Mouse (Mus musculus) embryonic facial prominence, embryonic 11.5 days (tissue): ENCODE results near the gene Elmo1. TPM values are rescaled to one million over a fixed set of nuclear protein-coding genes. Genes with fewer than 3 reads are reported as not detected.

Experiments used
- ATAC-seq: fragments of 200-750 bp; cut with Nextera tagmentation; replicated peaks from 2 replicates; pipeline ENCODE4 v1.8.0; 2017; ENCODE audit warnings: low read depth; ENCODE audit not compliant: insufficient number of reproducible peaks, low FRiP score, low TSS enrichment
- DNase-seq: peaks from one replicate; pipeline ENCODE4 v3.0.0-alpha.2; 2015; ENCODE audit warnings: low spot score
- H3K27ac ChIP-seq: fragments of 300-500 bp; sonication (generic); replicated peaks from 2 replicates; pipeline ENCODE4 v1.5.1; 2014; ENCODE audit warnings: mild to moderate bottlenecking, low read depth, low read length, control low read depth
- H3K27me3 ChIP-seq: fragments of 300-500 bp; sonication (generic); 2 replicates; pipeline ENCODE4 v1.6.1; 2014; ENCODE audit warnings: mild to moderate bottlenecking, low read length, moderate library complexity, mixed read lengths; ENCODE audit not compliant: control insufficient read depth, insufficient read depth
- H3K36me3 ChIP-seq: fragments of 300-500 bp; sonication (generic); replicated peaks from 2 replicates; pipeline ENCODE4 v1.6.1; 2014; ENCODE audit warnings: low read depth, mild to moderate bottlenecking, low read length, moderate library complexity, mixed read lengths; ENCODE audit not compliant: control insufficient read depth, insufficient read depth
- H3K4me1 ChIP-seq: fragments of 300-500 bp; sonication (generic); 2 replicates; pipeline ENCODE4 v1.6.1; 2014; ENCODE audit warnings: low read length, mixed read lengths; ENCODE audit not compliant: control insufficient read depth, insufficient read depth
- H3K4me2 ChIP-seq: fragments of 300-500 bp; sonication (generic); 2 replicates; pipeline ENCODE4 v1.6.1; 2014; ENCODE audit warnings: low read depth, mild to moderate bottlenecking, control low read depth, low read length, moderate library complexity
- H3K4me3 ChIP-seq: fragments of 300-500 bp; sonication (generic); 2 replicates; pipeline ENCODE4 v1.5.1; 2014; ENCODE audit warnings: low read depth, low read length, control low read depth
- H3K9ac ChIP-seq: fragments of 300-500 bp; sonication (generic); replicated peaks from 2 replicates; pipeline ENCODE4 v1.6.1; 2014; ENCODE audit warnings: mild to moderate bottlenecking, control low read depth, low read length
- H3K9me3 ChIP-seq: fragments of 300-500 bp; sonication (generic); replicated peaks from 2 replicates; pipeline ENCODE4 v1.6.1; 2016; ENCODE audit warnings: mild to moderate bottlenecking, low read length, inconsistent platforms, mixed read lengths; ENCODE audit not compliant: control insufficient read depth
- WGBS: fragments of 180-500 bp; shearing (Covaris S2); extraction: QIAGEN DNeasy Blood & Tissue Kit; methylation state at CpG from one replicate; pipeline ENCODE4 v1.1.7; 2014; 5-methylcytosine and 5-hydroxymethylcytosine counted together
- polyA plus RNA-seq: library from polyadenylated mRNA; unstranded; fragments of >200 nt; fragmentation: Nextera tagmentation; extraction: Ambion mirVana; gene quantifications from 2 replicates; pipeline ENCODE4 v1.2.1, GENCODE M21; 2014

The Elmo1 gene
- polyA plus RNA-seq, 1 experiment from 2014 or later, result 8.8 TPM

GRCm38 (mm10) chr13:20370036-20370802 lies 279.8 kb downstream of the Elmo1 start:
- 84% methylated on average over 5 of the region's 5 CpGs for WGBS
- no peak overlapping the region for H3K27ac ChIP-seq
- no peak overlapping the region for H3K9ac ChIP-seq
- no peaks in the 10 kb centered on the region for H3K27me3 ChIP-seq
- no peaks in the 10 kb centered on the region for H3K4me1 ChIP-seq
- H3K9me3 ChIP-seq, result no peaks in the 10 kb centered on the region
- H3K36me3 ChIP-seq, result no peaks in the 10 kb centered on the region
- ATAC-seq (no peak), DNase-seq (no peak)
- H3K4me3 ChIP-seq, result no peak overlapping the region
- H3K4me2 ChIP-seq, result no peak overlapping the region

GRCm38 (mm10) chr13:20371501-20371900 lies 281.1 kb downstream of the Elmo1 start:
- DNase-seq (no peak), ATAC-seq (no peak)
- 88% methylated on average over 6 of the region's 6 CpGs for whole genome bisulfite sequencing
- Histone ChIP-seq H3K27me3 (no peaks in the 10 kb centered on the region), H3K4me2 (no peak overlapping the region), H3K27ac (no peak overlapping the region), H3K36me3 (no peaks in the 10 kb centered on the region), H3K9ac (no peak overlapping the region), H3K9me3 (no peaks in the 10 kb centered on the region), H3K4me3 (no peak overlapping the region), H3K4me1 (no peaks in the 10 kb centered on the region)

GRCm38 (mm10) chr13:20372335-20372734 lies 281.9 kb downstream of the Elmo1 start:
- Histone ChIP-seq H3K36me3 (no peaks in the 10 kb centered on the region), H3K4me2 (no peak overlapping the region), H3K27ac (no peak overlapping the region), H3K4me3 (no peak overlapping the region), H3K27me3 (no peaks in the 10 kb centered on the region), H3K9me3 (no peaks in the 10 kb centered on the region), H3K9ac (no peak overlapping the region), H3K4me1 (no peaks in the 10 kb centered on the region)
- 76% methylated on average over 4 of the region's 4 CpGs for WGBS
- DNase-seq, result no peak
- ATAC-seq, result no peak

GRCm38 (mm10) chr13:20378869-20379268 lies 288.5 kb downstream of the Elmo1 start:
- Histone ChIP-seq H3K9ac (no peak overlapping the region), H3K36me3 (no peaks in the 10 kb centered on the region), H3K4me3 (no peak overlapping the region), H3K4me1 (no peaks in the 10 kb centered on the region), H3K4me2 (no peak overlapping the region), H3K27me3 (no peaks in the 10 kb centered on the region), H3K27ac (no peak overlapping the region), H3K9me3 (no peaks in the 10 kb centered on the region)
- ATAC-seq, result no peak
- DNase-seq, result no peak
- 92% methylated on average over 8 of the region's 8 CpGs for WGBS

- 93% methylated on average over 1 of the region's 1 CpGs for WGBS
Observed at GRCm38 (mm10) chr13:20383875-20384274, 293.5 kb downstream of the Elmo1 start.

GRCm38 (mm10) chr13:20384846-20385245 lies 294.4 kb downstream of the Elmo1 start:
- no peak for ATAC-seq
- Histone ChIP-seq H3K4me1 (no peaks in the 10 kb centered on the region), H3K36me3 (no peaks in the 10 kb centered on the region), H3K9me3 (no peaks in the 10 kb centered on the region), H3K4me2 (no peak overlapping the region), H3K4me3 (no peak overlapping the region), H3K27me3 (no peaks in the 10 kb centered on the region), H3K27ac (no peak overlapping the region), H3K9ac (no peak overlapping the region)
- 81% methylated on average over 2 of the region's 2 CpGs for WGBS
- DNase-seq, result no peak

More at GRCm38 (mm10) chr13:20383875-20384274, 293.5 kb downstream of the Elmo1 start:
- Histone ChIP-seq H3K9ac (no peak overlapping the region), H3K36me3 (no peaks in the 10 kb centered on the region), H3K27ac (no peak overlapping the region), H3K27me3 (no peaks in the 10 kb centered on the region), H3K4me2 (no peak overlapping the region), H3K4me1 (no peaks in the 10 kb centered on the region), H3K4me3 (no peak overlapping the region), H3K9me3 (no peaks in the 10 kb centered on the region)
- ATAC-seq, result no peak
- DNase-seq, result no peak

GRCm38 (mm10) chr13:20385423-20385822 lies 295.0 kb downstream of the Elmo1 start:
- H3K9ac ChIP-seq, result no peak overlapping the region
- H3K9me3 ChIP-seq, result no peaks in the 10 kb centered on the region
- DNase-seq (no peak), ATAC-seq (no peak)
- no peak overlapping the region for H3K4me3 ChIP-seq
- no peaks in the 10 kb centered on the region for H3K36me3 ChIP-seq
- H3K4me2 ChIP-seq, result no peak overlapping the region
- WGBS, result 62% methylated on average over 2 of the region's 2 CpGs
- no peaks in the 10 kb centered on the region for H3K4me1 ChIP-seq
- no peak overlapping the region for H3K27ac ChIP-seq
- no peaks in the 10 kb centered on the region for H3K27me3 ChIP-seq

GRCm38 (mm10) chr13:20386462-20387141 lies 296.2 kb downstream of the Elmo1 start:
- Histone ChIP-seq H3K4me1 (no peaks in the 10 kb centered on the region), H3K4me2 (no peak overlapping the region), H3K27me3 (no peaks in the 10 kb centered on the region), H3K4me3 (no peak overlapping the region), H3K36me3 (no peaks in the 10 kb centered on the region), H3K9ac (no peak overlapping the region), H3K9me3 (no peaks in the 10 kb centered on the region), H3K27ac (no peak overlapping the region)
- ATAC-seq (no peak), DNase-seq (no peak)
- 82% methylated on average over 4 of the region's 4 CpGs for WGBS
